Mouse (Mus musculus): ENCODE measurements around the gene Usp47.

Gene Usp47

DNA sequence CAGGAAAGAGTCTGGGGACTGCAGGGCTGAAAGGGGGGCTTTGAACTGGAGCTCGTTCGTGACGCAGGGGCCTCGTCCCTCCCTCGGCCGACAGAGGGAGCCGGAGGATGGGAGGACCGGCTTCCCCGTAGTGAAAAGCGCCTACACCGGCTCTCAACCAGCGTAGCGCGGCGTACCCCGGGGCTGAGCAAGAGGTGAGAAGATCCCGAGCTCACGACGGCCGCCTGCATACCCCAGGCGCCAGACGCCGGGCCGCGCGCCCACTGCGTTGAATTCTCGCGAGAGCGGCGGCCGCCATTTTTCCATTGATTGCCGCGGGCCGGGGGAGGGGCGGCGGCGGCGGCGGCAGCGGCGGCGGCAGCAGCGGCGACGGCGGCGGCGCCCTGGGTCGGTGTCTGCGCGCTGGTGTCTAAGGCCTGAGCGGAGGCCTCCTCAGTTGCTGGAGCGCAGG is at the start of gene Usp47:
TSS of gene Usp47 (plus strand) at position 355 of the 451 bp plus-strand sequence.
- DNase-seq (ENCODE audit: low spot score in 2 of 2), result peak; percentile 81 to 86

DNA sequence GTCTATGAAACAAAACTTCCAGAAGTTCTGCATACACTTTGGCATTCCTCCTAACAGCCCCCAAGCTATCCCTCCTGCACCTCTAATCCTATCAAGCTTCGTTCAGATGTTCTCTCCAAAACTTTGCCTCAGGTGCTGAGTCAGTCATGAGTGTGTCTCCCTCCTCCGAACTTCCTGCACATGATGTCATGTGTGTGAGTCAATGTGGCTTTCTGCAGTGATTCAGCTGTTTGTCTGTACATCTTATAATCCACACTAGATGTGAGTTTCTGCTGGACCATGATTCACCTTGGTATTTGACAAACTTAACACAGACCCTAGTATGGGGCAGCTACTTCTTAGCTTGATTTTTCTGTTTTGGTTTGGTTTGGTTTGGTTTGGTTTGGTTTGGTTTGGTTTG is 46.9 kb upstream of the Usp47 start:
- no peak for DNase-seq (ENCODE audit: low spot score in 2 of 2)

GRCm38 (mm10) chr7:111977871-111978270 is 45.4 kb upstream of the Usp47 start:
- no peak for DNase-seq (ENCODE audit: low spot score in 2 of 2)

- no peak for DNase-seq (ENCODE audit: low spot score in 2 of 2)
Observed at GRCm38 (mm10) chr7:111982296-111982695, 41.0 kb upstream of the Usp47 start.

DNA sequence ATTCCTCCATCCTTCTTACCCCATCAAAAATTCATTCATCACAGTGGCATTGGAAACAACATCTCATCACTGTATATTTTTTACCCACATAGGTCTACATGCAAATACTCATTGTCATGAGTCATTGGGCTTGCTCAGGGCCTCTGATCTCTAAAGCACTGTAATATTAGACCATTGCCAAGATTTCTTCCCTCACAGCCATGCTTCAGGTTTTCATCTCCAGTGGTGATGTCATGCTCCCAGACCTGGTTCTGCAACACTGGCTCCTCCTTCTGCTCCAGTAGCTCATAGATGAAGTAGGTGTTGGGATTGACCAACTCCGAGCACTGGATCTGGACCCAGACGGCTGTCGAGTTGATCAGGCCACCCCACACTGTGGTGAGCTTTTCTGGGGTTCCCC is 38.8 kb upstream of the Usp47 start:
- no peak for DNase-seq (ENCODE audit: low spot score in 2 of 2)

DNA sequence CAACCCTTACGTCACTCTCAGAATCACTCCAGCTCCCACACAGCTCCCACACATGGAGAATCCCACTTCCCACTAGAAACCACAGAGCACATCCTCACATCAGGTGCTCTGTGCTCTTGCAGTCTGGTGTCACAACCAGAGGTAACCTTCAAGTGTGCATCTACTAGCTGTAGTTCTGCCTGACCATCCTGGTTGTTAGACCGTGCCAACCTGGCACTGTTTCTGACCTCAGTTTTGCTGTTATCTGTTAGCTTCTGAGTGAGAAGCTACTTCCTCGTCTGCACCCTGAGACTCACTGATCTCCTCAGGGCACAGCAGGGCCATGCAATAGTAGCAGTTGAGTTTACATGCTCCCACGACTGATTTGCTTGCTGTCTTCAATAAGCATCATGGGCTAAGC is 38.0 kb upstream of the Usp47 start:
- DNase-seq (ENCODE audit: low spot score in 2 of 2), result no peak

GRCm38 (mm10) chr7:111986906-111987305 is 36.4 kb upstream of the Usp47 start:
- no peak for DNase-seq (ENCODE audit: low spot score in 2 of 2)

- no peak for DNase-seq (ENCODE audit: low spot score in 2 of 2)
Observed at GRCm38 (mm10) chr7:111997441-111997840, 25.9 kb upstream of the Usp47 start.

- no peak for DNase-seq (ENCODE audit: low spot score in 2 of 2)
Observed at GRCm38 (mm10) chr7:111998446-111999004, 24.8 kb upstream of the Usp47 start.

DNA sequence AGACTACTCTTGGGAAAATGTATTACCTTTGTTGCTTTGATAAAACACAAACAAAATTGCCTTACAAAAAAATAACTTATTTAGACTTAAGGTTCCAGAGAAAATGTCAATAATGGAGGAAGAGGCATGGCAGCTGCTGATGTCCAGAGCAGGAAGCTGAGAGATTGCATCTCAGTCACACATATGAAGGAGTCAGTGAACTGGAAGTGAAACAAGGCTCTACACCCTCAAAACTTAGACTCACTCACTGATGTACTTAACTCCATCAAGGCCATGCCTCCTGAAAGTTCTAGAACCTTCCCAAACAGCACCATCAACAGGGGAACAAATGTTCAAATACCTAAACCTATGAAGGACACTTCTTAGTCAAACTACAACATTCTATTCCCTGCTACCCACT is 23.9 kb upstream of the Usp47 start:
- no peak for DNase-seq (ENCODE audit: low spot score in 2 of 2)

DNA sequence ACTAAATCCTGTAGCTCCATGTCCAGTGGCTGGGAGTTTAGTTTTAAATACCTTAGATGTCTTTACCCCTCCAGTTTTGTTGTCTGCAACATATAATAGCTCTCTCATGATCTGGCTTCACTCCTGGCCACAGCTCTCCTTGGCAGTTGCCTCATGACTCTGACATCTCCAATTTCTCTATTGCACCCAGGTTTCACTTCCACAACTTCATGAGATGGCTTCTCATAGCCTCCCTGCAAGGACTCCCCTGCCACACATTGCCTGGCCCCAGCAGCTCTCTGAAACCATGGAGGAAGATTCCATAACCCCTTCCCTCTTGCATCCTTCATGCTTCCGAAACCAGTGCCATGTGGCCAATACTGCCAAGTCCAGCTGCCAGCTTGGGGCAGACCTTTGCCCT is 23.1 kb upstream of the Usp47 start:
- no peak for DNase-seq (ENCODE audit: low spot score in 2 of 2)

DNA sequence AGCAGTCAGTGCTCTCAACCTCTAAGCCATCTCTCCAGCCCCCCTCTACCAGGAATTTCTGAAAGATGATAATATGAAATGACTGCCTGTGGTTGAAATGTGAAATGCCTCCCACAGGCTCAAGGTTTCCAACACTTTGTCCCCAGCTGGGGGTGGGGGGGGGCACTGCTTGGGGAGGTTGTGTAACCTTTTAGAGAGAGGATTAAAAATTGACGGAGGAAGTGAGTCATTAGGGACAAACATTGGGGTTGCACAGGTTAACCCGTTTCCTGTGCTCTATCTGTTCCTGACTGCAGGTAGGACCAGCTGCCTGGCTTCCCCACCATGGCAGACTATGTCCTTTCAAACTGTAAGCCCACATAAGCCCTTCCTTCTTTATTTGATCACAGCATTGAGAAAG is 12.8 kb upstream of the Usp47 start:
- DNase-seq (ENCODE audit: low spot score in 2 of 2), result no peak

DNA sequence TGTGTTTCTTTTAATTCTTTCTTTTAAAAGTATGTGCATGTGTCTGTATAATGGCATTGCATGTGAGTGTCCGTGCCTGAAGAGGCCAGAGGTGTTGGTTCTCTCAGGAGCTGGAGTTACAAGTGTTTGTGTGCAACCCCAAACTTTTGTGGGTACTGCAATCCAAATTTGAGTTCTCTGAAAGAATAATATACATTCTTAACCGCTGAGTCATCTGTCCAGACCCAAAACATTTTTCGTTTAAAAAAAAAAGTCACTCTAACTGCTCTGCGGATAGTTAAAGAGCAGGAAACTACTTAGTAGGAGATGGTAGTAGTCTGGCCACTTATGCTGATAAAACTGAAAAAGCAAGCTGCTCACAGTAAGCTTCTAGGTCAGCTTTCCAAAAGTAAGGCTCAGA is 12.3 kb upstream of the Usp47 start:
- DNase-seq (ENCODE audit: low spot score in 2 of 2), result no peak

DNA sequence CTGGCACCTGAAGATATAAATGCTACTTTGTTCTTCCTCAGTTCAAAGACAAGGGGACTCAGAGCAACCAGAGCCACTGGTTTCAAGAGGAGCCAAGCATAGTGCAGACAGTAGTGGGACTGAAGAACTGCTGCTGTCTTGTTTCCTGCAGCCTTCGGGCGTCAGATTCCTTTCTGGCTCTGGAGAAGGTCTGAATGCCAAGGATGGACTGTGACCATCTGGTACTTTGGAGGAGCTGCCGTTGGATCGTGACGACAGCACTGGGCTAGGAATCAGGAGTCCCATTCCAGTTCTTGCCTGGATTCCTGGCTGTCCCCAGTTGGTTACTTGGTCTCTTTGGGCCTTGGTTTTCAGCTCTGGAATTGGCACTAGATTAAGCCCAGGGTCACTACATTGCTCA is 11.2 kb upstream of the Usp47 start:
- no peak for DNase-seq (ENCODE audit: low spot score in 2 of 2)

GRCm38 (mm10) chr7:112012621-112013177 is 10.6 kb upstream of the Usp47 start:
- DNase-seq (ENCODE audit: low spot score in 2 of 2), result no peak

DNA sequence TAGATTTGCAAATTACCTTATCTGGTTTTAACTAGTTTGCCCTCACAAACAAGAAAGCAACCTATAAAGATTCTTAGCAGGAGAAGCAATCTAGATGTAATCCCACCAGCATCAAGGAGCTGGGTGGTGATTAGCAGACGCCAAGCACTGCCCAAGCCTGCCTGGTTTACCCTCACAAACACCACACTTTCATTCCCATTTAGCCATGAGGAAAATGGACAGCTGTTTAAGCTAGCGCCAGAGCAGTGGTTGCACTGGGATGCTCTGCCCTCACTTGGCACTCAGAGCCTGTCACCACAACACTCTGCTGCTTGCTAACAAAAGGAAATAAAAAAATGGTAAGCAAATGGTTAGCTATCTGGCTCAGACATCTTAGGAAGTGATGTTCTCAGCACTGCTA is 9.2 kb upstream of the Usp47 start:
- no peak for DNase-seq (ENCODE audit: low spot score in 2 of 2)

GRCm38 (mm10) chr7:112022506-112023149 is 676 bp upstream of the Usp47 start:
- DNase-seq (ENCODE audit: low spot score in 2 of 2), result no peak

GRCm38 (mm10) chr7:112023601-112024445 is 519 bp downstream of the Usp47 start:
- peak; percentile 43 to 59 for DNase-seq (ENCODE audit: low spot score in 2 of 2)

- no peak for DNase-seq (ENCODE audit: low spot score in 2 of 2)
Observed at GRCm38 (mm10) chr7:112024446-112024730, 1.1 kb downstream of the Usp47 start.

DNA sequence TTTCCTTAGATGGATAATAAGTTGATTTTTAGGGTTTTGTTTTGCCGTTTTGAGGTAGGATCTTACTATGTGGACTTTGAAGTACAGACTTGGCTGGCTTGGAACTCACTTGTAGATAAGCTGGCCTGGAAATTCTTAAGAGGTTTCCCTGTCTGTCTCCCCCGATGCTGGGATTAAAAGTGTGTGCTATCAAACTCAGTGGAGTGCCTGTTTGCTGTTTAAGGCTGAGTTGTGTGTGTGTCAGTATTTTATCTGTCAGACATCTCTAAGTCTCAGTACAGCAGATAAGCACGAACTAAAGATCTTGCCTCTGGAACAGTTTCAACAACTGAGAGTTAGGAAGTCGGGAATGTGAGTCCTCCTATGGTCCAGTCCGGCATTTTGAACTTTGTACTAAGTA is 1.6 kb downstream of the Usp47 start:
- no peak for DNase-seq (ENCODE audit: low spot score in 2 of 2)

DNA sequence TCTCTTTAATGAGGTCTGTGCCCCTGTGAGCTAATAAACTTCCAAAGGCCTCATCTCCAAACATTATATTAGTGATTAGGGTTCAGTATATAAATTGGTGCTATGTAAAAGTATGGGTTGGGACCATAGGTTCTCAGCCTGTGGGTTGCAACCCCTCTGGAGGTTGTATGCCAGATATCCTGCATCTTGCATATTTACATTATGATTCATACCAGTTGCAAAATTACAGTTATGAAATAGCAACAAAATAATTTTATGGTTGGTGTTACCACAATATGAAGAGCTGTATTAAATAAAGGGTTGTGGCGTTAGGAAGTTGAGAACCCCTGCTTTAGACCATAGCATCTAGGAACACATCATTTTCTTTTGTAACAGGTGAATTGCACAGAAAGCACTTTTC is 7.3 kb downstream of the Usp47 start:
- DNase-seq (ENCODE audit: low spot score in 2 of 2), result no peak

DNA sequence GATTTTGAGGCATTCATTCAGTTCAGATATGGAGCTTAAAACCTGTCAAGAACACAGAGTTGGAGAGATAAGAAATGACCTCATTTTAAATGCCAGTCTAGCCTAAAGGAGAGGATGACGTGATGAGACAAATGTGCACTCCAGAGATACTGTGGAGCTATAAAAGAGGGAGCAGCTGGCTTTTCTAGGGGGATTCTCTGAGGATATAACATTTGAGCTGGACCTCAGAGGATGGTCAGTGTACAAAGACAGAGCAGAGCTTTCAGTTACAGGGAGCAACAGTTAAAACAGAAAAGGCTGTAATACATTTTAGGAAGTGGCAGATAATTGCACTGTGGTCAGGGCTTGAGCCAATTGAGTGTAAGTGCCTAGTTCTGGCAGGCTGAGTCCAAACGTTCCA is 12.5 kb downstream of the Usp47 start:
- DNase-seq (ENCODE audit: low spot score in 2 of 2), result no peak

GRCm38 (mm10) chr7:112036636-112037035 is 13.3 kb downstream of the Usp47 start:
- DNase-seq (ENCODE audit: low spot score in 2 of 2), result no peak
